Mouse (Mus musculus) kidney, postnatal 4 days (tissue): ENCODE measurements around the gene Fam32a.

Experiments used
- DNase-seq, 2 experiments: peaks; one replicate each; pipeline ENCODE4 v3.0.0; 2021; ENCODE audit warnings: mixed read lengths in 2 of 2

The Fam32a gene

DNA sequence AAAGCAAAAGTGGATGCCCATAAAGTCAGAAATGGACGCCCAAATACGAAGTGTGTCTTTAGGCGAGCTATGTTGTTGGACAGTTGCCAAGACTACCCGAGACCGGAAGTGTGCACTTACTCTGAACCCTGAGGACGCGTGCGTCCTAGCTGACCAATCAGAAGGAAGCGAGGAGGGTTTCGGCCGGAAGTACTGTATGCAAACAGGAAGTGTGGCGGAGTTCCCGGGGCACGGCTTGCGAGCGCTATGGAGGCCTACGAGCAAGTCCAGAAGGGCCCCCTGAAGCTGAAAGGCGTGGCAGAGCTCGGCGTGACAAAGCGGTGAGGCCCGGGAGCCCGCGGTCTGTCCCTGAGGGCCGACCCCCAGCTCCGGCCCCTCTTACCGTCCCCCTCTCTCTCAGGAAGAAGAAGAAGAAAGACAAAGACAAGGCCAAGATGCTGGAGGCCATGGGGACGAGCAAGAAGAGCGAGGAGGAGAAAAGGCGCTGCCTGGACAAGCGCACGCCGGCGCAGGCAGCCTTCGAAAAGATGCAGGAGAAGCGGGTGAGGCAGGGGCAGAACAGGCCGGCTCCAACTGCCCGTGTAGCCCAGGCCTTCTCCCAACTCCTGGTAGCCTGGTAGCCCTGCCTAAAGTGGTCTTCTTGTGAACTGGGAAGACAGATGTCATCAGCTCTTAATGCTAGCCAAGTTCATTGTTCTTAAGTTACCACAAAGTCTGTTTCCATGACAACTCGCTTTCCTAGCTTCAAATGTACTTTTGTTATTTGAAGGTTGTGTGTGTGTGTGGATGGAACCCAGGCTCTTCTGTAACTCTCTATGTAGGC is at the start of gene Fam32a:
Gene Fam32a (plus strand): TSS at position 190 of the 823 bp plus-strand sequence.
- peak; percentile 88 to 94 for DNase-seq

DNA sequence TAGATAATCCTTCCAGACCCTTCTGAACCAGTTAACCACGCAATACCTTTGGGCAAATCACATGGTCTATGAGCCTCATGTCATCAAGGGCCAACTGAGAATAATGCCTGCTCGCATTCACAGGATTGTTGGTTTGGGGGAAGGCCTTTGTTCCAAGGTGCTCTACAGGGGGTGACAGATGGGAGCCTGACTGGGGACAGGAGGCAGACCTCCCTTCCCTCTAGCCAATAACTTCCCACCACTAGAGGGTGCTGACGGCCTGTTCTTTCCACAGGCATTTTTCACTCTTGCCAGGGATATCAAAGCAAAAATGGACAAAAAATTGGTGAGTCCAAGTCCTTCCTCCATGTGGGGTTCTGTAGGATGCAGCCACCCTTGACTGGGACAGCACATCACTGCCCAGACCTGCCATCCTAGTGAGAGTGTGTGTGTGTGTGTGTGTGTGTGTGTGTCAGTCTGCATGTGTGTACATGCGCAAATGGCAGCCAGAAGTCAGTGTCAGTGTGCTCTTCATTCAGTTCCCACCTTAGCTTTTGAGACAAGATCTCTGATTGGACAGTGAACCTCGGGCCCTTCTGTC is 42.1 kb upstream of the Fam32a start:
- peak; percentile 84 for DNase-seq

DNA sequence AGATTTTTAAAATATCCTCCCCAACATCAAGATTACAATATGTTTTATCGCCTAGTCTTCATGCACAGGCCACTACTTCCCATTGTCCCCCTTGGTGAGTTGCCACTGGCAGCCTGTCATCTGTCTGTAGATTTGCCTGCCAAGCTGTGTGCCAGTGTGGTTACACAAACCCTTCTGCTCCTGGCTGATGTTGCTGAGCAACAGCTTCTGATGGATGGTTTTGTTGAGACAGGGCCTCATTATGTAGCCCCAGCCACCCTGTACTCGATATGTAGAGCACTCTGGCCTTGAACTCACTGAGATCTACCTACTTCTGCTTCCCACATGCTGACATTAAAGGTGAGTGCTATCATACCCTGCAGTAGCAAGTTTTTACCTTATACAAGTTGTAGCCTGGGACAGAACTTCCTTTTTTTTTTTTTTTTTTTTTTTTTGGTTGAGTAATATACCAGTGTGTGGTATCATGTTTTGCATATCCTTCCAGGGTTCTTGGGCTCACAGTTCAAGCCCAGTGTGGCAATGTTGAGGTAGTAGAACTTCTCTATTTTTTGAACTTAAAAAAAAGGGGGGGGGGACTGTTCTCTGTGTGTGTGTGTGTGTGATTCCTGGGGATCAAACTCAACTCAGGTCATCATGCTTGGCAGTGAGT is 35.9 kb upstream of the Fam32a start:
- DNase-seq: no peak

DNA sequence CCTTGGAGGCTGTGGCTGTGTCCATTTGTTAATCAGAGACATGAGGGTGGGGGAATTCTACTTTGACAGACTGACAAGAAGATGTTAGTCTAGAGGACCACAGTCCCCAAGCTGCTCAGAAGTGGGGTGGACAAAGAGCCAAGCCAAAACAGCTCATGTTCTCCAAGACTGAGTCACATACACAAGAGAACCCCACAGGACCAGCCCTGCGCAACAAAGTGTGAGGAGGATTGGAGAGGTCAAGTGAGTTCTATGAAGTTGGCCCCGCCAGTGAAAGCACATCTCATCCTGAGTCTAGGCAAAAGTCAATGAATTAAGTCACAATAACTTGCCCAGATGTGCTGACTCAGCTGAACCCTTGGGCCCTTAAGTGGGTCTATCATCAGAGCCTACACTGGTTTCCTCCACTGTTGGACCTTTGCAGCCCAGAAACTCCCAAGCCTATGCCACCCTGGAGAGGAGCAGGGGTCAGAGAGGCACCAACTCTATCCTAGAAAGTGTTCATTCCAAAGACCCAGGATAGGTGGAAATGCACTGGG is 31.7 kb upstream of the Fam32a start:
- no peak for DNase-seq

DNA sequence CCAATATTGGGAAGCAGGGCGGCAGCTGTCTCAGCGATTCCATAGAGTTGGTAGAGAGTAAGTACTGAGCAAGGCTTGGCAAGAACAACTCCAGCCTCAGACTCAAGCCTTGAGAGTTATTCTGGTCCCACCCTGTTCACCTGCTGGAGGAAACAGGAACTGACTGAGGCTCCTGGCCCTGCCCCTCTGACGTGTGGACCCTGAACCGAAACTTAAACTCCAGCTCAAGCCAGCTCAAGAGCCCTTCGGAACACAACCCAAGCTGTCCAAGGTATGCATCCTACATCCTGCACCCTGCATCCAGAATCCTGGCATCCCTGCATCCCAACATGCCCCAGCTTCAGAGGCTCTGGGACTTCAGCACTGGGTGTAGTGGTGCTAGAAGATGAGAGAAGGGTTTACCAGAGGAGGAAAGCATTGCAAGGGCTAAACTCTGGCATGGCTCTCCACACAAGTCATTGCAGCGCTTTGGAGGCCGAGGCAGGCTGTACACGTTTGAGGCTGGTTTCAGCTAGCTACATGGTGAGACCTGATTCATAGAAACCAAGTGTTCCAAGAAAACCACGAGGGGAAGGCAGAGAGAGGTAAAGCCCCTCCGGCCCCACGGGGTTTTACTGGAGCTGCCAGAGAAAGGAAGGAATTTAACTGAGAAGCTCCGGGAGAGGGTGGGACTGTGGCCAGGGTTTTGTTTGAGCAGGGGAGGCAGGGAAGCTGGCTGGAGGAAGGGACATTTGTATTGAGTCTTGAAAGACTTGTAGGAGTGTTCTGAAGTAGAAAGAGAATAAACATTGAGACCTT is 29.9 kb upstream of the Fam32a start, which contains the start of gene Hsh2d:
Gene Hsh2d (plus strand): TSS at position 222 of the 798 bp plus-strand sequence.
- DNase-seq: peak in 1 of 2 experiments; percentile 30

DNA sequence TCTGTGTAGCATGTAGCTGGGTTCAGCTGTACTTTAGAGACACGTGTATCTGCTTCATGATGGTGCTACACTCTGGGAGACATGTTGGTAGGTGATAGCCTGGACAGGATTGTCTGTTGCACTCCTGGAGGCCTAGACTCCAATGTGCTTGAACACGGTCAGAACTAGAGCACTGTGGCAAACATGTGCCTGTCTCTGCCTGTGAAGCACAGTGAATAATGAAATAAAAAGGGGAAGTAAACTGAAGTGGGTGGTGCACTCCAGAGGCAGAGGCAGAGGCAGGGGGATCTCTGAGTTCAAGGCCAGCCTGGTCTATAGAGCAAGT is 29.4 kb upstream of the Fam32a start:
- DNase-seq: no peak

DNA sequence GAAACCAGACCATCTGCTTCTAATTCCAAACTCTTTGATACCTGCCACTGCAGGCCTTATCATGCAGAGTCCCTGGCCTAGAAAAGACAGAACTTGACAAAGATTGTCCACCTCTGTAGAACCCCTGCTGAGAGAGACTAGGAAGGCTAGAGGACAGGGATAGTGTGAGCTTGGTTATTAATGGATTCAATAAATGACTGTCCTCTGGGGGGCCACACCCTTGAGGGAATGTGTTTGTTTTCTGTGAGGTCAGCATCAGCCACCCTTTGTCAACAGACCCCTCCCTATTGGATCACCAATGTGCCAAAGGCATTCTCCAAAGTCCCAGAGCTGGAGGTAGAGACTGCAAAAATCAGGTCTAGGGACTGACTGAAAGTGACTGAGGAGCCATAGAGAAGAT is 27.5 kb upstream of the Fam32a start:
- DNase-seq: no peak

DNA sequence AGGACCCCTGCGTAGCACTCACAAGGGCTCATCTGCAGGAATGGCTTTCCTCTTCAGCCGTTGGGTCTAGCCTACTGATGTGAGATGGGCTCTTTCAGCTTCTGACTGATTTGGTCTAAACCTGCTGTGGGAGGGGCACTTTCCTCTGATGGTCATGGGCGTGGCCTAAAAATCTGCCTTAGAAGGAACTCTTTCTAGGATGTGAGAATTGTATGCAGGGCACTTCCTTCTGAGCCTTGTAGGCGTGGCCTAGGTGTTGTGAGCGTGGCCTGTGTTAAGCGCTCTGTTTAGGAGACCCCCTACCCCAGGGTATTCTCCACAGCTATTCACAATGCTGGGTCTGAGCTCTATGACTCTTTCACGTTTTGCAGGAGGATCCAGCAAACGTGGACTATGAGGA is 21.5 kb upstream of the Fam32a start:
- no peak for DNase-seq

DNA sequence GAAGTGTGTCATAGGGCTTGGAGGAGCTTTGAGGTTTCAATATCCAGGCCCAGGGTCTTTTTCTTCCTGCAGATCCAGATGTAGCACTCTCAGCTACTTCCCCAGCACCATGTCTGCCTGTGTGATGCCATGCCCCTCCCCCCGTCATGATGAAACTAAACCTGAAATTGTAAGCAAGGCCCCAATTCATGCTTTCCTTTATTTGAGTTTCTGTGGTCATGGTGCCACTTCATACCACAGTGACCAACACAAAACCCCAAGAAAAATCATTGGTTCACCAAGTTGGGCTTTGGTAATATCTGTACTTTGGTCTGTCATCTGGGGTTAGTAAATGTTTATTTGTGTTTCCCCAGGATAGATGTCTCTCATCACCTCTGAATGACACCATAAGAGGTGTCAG is 10.9 kb upstream of the Fam32a start:
- no peak for DNase-seq

DNA sequence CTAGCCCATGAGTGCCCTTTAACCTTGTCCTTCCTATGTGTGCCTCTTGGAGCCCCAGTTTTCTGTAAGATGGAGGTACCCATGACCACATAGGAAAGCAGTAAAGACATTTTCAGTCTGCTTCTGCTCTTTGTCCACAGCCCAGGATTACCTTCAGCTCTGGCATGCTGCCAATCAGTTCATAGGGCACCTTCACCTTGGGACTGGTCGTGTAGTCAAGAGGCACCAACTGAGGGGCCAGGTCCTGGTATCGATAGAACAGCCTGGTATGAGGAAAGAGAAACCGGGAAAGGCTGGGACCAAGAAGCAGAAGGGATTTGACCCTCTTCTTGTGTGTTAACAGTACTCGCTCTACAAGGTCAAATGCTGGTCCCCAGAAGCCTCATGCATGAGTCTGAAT is 9.3 kb upstream of the Fam32a start:
- DNase-seq: no peak

DNA sequence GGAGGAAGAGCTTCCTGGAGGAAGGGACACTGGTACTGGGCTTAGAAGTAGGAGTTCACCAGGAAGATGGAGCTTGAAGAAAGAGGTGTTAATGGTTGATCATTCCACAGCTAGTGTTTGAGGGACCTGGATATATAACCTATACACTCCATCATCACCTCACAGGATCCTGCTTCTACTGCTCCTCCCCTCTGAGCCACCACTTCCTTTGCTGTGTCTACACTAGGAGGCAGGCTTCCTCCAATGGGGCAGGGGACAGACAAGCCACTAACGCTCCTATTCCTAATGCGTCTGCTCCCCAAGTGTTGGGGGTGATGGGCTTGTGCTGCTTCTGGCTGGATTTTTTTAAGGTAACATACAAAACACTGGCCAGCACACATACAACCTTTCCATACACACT is 8.8 kb upstream of the Fam32a start:
- DNase-seq: no peak

DNA sequence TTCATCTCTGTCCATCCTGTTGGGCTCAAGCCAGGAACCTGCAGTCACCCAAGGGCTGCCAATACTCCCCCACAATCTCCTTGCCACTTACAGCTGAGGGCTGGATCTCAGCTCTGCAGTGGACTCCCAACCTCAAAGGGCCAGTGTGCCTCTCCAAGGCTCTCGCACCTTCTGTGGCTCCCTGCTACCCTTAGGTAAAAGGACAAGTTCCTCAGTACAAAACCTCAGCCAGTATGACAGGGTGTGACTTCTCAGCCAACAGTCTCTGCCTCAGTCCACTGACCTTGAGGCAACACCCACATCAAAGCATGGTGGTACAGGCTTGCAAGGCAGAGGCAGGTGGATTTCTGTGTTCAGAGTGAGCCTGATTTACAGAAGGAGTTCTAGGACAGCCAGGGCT is 7.7 kb upstream of the Fam32a start:
- no peak for DNase-seq

DNA sequence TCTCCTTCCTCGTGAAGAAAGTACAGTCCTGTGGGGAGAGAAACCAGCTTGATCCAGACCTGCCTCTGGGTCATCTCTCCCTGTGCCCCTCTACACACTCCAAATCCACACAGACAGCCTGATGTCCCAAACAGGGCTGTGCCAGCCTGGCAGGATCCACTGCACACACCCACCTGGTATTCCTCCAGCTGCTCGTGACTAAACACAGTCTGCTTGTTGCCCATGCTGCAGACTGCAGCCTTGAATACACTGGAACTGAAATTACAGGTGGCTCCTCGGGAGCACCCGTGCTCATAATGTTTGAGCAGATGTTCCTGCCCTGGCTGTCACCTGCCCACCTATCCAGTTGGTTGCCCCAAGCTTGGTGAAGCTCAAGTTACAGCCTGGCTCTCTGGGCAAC is 6.8 kb upstream of the Fam32a start, which contains the start of gene Cib3:
Gene Cib3 (minus strand): TSS at position 87 of the 400 bp plus-strand sequence.
- no peak for DNase-seq

DNA sequence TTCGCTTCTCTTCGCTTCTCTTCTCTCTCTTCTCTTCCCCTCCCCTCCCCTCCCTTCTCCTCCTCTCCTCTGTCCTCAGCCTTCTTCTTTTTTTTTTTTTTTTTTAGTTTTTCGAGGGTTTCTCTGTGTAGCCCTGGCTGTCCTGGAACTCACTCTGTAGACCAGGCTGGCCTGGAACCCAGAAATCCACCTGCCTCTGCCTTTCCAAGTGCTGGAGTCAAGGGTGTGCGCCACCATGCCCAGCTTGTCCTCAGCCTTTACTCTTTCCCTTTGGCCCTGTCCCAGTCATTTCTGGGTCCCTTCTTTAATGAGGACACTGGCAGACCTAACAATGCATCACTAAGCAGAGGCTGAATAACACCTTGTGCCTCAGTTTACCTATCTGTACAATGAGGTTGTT is 6.0 kb upstream of the Fam32a start, which contains the start of gene Gm11034:
Gene Gm11034 (minus strand): TSS at position 101 of the 400 bp plus-strand sequence.
- no peak for DNase-seq

DNA sequence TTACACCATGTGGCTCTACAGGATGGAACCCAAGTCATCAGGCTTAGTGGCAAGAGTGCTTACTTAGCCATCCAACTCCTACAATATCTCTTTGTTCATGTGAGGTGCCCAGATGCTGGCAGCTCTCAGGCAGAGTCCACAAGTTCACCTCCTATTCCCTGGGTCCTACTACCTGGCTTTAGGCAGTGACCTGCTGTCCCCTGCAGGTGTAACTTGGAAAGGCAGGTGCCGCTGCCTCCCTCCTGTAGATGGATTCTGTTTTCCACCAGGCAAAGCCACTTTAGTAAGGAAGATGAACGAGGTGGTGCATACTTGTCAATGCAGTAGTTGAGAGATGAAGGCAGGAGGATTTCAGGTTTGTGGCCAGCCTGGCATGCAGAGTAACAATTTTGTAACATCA is 4.5 kb upstream of the Fam32a start:
- DNase-seq: peak; percentile 45 to 60

DNA sequence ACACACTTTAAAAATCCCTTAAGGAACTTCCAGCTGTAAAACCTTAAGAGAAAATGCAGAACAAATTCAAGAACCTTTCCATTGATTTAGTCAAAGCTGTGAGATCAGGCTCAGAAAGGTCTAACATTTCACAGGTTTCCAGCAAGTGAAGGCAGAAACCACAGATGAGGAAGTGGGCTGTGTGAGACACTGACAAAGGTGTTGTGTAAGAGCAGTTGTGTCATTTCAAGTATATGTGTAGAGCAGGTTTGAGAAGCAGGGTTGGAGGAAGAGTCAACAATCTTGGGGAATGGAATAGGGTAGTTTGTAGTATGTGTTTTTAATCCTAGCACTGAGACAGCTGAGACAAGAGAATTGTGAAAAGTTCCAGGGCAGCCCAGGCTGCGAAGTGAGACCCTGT is 3.7 kb upstream of the Fam32a start:
- no peak for DNase-seq

DNA sequence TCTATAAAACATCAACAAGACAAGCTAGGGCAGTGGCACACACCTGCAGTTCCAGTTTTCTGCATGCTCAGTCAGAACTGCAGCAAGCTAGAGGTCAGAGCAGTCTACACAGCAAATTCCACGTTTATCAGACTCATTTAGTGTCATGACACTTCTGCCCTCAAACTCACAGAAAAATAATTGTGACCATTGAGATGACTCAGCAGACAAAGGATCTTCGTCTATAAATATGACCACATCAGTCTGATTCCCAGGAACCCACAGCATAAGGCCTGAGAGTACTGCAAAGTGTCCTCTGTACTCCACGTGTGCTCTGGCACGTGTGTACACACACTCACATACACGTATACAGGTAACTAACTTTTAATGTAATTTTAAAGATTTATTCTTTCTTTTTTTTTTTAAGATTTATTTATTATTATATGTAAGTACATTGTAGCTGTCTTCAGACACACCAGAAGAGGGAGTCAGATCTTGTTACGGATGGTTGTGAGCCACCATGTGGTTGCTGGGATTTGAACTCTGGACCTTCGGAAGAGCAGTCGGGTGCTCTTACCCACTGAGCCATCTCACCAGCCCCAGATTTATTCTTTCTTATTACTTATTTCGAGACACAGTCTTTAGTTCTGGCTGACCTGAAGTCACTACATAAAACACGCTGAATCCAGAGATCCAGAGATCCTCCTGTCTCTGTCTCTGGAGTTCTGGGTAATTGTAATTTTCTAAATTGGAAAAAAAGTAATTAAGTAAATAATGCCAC is 569 bp upstream of the Fam32a start:
- DNase-seq: no peak

DNA sequence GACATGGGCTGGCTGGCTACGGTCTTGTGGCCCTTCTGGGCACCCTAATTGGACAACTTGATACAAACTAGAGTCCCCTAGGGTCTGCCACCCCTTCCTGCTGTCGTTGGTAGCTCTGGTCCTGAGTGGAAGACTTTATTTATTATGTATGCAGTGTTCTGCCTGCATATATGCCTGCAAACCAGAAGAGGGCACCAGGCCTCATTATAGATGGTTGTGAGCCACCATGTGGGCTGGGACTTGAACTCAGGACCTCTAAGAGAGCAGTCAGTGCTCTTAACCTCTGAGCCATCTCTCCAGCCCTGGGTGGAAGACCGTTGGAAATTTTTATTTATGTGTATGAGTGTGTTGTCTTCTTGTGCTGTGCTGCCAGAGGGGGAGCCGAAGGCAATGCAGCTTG is 1.2 kb downstream of the Fam32a start:
- no peak for DNase-seq

DNA sequence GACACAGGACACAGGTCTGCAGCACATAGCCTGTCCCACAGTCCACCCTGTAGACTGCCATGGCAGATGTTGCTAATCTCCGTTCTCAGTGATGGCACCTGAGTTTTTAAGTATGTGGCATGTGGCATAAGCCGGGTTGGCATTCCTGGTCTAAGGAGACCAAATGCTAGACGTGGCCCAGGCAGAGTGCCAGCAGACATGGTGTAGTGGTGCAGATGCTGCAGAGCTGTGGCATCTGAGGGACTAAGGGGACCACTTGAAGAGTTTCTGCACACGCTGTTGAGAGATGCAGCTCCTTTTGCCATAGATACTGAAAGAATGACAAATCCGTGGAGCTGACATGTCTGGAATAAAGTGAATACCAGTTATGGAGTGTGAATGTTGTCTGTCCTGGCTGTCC is 3.1 kb downstream of the Fam32a start:
- no peak for DNase-seq

DNA sequence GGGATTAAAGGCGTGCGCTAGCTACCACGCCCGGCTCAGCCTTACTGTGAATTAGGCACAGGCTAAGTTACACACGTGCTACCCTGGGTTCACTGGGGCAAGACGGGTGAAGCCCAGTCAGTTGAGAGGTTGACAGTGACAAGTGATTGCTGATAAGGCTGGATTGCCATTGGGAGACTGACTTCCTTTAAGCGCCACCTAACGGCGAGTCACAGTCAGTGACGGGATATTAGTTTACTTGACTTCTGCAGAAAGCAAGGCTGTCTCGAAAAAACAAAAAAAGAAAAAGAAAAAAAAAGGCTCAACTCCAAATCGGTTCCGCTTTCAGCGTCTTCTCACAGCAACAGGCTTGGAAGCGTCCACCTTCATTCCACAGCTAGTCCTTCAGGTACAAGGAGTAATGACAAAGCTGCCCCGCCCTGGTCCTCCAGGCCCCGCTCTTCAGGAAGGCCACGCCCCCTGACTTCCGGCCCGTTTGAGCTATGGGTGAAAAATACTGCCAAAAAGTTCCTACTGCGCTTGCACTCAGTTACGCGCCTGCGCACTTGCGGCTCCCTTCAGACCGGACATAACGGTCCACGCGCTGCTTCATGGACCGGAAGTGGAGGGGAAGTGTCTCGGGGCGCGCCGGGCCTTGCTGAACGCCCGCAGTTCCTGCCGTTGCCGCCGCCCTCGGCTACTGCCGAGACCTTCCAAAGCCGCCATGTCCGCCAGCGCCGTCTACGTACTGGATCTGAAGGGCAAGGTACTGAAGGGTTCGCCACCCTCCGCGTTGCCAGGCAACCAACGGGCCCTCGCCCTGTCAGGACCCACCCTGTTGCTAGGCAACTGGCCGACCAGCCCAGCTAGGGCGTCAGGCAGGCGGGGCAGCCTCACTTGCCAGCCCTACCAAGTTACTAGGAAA is 20.2 kb downstream of the Fam32a start, which contains the start of gene Ap1m1:
Gene Ap1m1 (plus strand): TSS at position 520 of the 904 bp plus-strand sequence.
- peak; percentile 99 for DNase-seq

DNA sequence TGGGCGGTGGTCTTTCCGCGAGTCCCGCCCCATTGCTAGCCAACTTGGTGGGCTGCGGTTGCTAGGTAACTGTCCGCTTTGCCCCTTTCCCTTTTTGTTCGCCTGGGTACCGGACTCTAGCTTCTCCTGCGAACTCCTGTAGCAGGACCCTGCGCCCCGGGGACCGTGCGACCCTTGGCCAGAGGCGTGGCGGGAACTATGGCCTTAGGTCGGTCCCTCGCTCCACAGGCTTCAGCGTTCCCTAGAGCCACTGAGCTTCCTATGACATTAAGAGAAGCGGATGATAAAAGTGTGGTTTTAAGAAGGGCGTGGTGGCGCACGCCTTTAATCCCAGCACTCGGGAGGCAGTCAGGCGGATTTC is 20.9 kb downstream of the Fam32a start:
- no peak for DNase-seq
